Comparison of ENCODE assay signal across 12 mouse cellular contexts in the genomic region with DNA sequence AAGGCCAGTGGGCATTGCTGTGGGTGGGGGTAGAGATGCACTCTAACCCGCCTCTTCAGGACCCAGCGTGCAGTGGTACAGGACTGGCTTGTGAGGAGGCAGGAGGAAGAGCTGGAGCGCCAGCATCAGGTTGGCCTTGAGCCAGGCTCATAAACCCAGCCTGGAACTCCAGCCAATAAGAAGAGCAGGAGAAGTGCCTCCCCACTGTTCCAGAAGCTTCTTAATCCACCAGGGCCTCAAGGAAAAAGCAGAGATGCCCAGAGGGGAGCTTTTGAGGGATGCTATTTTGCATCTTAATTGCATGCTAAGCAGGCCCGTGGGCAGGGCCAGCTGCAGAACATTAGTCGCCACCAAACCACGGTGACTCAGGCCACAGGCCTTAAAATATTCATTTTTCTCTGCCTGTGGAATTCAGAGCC.
DNase-seq lines count a peak whose midpoint lies in the region; ATAC-seq lines count a peak whose summit lies in the region.
"Had no signal": no experiment of that assay in that cellular context is flagged by ENCODE, and none has a peak within 500 bp of the region (broad histone marks: within the 10 kb centered on the region; RNA-seq: fewer than 3 reads in every experiment).

No protein-coding gene starts in this region.

- 35% methylated on average over 6 of the region's 6 CpGs for WGBS in midbrain, embryonic 12.5 days

- H3K36me3 ChIP-seq in midbrain, embryonic 12.5 days: no peaks in the 10 kb centered on the region
- H3K36me3 ChIP-seq: heart, embryonic 12.5 days; liver, embryonic 13.5 days had no signal

- H3K4me3 ChIP-seq in midbrain, embryonic 12.5 days: no peak overlapping the region
- H3K4me3 ChIP-seq: heart, embryonic 12.5 days; liver, embryonic 13.5 days had no signal

- DNase-seq in layer of hippocampus, adult 9-11 months: peak; percentile 55
- no peak for DNase-seq in layer of hippocampus, postnatal 36 days
- DNase-seq in frontal cortex, adult 2 months (ENCODE audit: extremely low spot score in 1 of 2, low spot score in 1 of 2): peak; percentile 41 to 69
- peak; percentile 54 to 55 for DNase-seq in right cerebral cortex, postnatal 36 days (ENCODE audit: low spot score in 2 of 2)
- DNase-seq in lung, postnatal 25 days (ENCODE audit: low spot score): no peak
- DNase-seq in heart, postnatal 14 days: no peak
- no peak for DNase-seq in lung, postnatal 36 days
- DNase-seq: adrenal gland, adult 8-10 months; liver, embryonic 13.5 days had no signal

- H3K27me3 ChIP-seq in midbrain, embryonic 12.5 days: peaks cover 13% of the 10 kb centered on the region
- H3K27me3 ChIP-seq: liver, embryonic 13.5 days had no signal

- peaks cover 19% of the 10 kb centered on the region for H3K4me1 ChIP-seq in midbrain, embryonic 12.5 days
- H3K4me1 ChIP-seq: heart, embryonic 12.5 days; liver, embryonic 13.5 days had no signal

- H3K27ac ChIP-seq in midbrain, embryonic 12.5 days (replicated peaks): no peak overlapping the region; the same call in 1 of the 2 replicates
- H3K27ac ChIP-seq: kidney, postnatal 0 days; liver, embryonic 13.5 days had no signal

- no peak overlapping the region for H3K9ac ChIP-seq in midbrain, embryonic 12.5 days (replicated peaks)
- H3K9ac ChIP-seq: heart, embryonic 12.5 days; liver, embryonic 13.5 days had no signal

- intact Hi-C loops in heart, postnatal 14 days (cut with DNase I): no loop called here

- no peaks in the 10 kb centered on the region for H3K9me3 ChIP-seq in midbrain, embryonic 12.5 days
- H3K9me3 ChIP-seq: heart, embryonic 12.5 days; liver, embryonic 13.5 days had no signal

- no peak overlapping the region for H3K4me2 ChIP-seq in midbrain, embryonic 12.5 days (replicated peaks)
- H3K4me2 ChIP-seq: heart, embryonic 12.5 days; liver, embryonic 13.5 days had no signal

- ATAC-seq in midbrain, embryonic 12.5 days (ENCODE audit: low FRiP score, low read depth): peak; percentile 62; the same call in 1 of the 2 replicates

Comparison
In these comparisons a context has a peak if more than half of its experiments do, and no peak if none do; other contexts are left out.
1. DNase-seq: peak in layer of hippocampus, adult 9-11 months (single experiment), frontal cortex, adult 2 months (2 of 2) and right cerebral cortex, postnatal 36 days (2 of 2); none in layer of hippocampus, postnatal 36 days (0 of 2), lung, postnatal 25 days (single experiment), heart, postnatal 14 days (0 of 2) and lung, postnatal 36 days (single experiment).